Mouse (Mus musculus) frontal cortex, postnatal 10 days (tissue): ENCODE data around the gene Lrrc28.

ENCODE experiments used
- DNase-seq, 2 experiments: peaks; one replicate each; pipeline ENCODE4 v3.0.0; 2022; ENCODE audit warnings: low spot score in 2 of 2, mixed read lengths in 1 of 2

Gene Lrrc28

GRCm38 (mm10) chr7:67644833-67645680 is at the start of gene Lrrc28:
Gene Lrrc28, minus strand, starts transcription at chr7:67645268.
- DNase-seq, result peak; percentile 96 to 99

GRCm38 (mm10) chr7:67692791-67693538 is 47.9 kb upstream of the Lrrc28 start:
- DNase-seq, result no peak

GRCm38 (mm10) chr7:67692141-67692540 is 47.1 kb upstream of the Lrrc28 start:
- no peak for DNase-seq

- DNase-seq, result no peak
These were observed 46.0 kb upstream of the Lrrc28 start for GRCm38 (mm10) chr7:67691036-67691435.

- no peak for DNase-seq
These were observed 44.7 kb upstream of the Lrrc28 start for GRCm38 (mm10) chr7:67689793-67690192.

- DNase-seq, result no peak
These were observed 43.2 kb upstream of the Lrrc28 start for GRCm38 (mm10) chr7:67688281-67688680.

GRCm38 (mm10) chr7:67686545-67686944 is 41.5 kb upstream of the Lrrc28 start:
- no peak for DNase-seq

GRCm38 (mm10) chr7:67683006-67683405 is 37.9 kb upstream of the Lrrc28 start:
- no peak for DNase-seq

GRCm38 (mm10) chr7:67681078-67681477 is 36.0 kb upstream of the Lrrc28 start:
- no peak for DNase-seq

- no peak for DNase-seq
These were observed 33.9 kb upstream of the Lrrc28 start for GRCm38 (mm10) chr7:67678878-67679499.

GRCm38 (mm10) chr7:67673656-67674055 is 28.6 kb upstream of the Lrrc28 start:
- DNase-seq, result no peak

GRCm38 (mm10) chr7:67672650-67673049 is 27.6 kb upstream of the Lrrc28 start:
- peak; percentile 68 to 88 for DNase-seq

GRCm38 (mm10) chr7:67670965-67671364 is 25.9 kb upstream of the Lrrc28 start:
- no peak for DNase-seq

- DNase-seq, result no peak
These were observed 19.1 kb upstream of the Lrrc28 start for GRCm38 (mm10) chr7:67663981-67664694.

- no peak for DNase-seq
These were observed 17.4 kb upstream of the Lrrc28 start for GRCm38 (mm10) chr7:67662424-67662823.

GRCm38 (mm10) chr7:67658110-67658509 is 13.0 kb upstream of the Lrrc28 start:
- no peak for DNase-seq

- DNase-seq, result no peak
These were observed 10.1 kb upstream of the Lrrc28 start for GRCm38 (mm10) chr7:67655186-67655585.

- no peak for DNase-seq
These were observed 9.6 kb upstream of the Lrrc28 start for GRCm38 (mm10) chr7:67654668-67655067.

GRCm38 (mm10) chr7:67652211-67652610 is 7.1 kb upstream of the Lrrc28 start:
- DNase-seq, result no peak

- no peak for DNase-seq
These were observed 3.3 kb upstream of the Lrrc28 start for GRCm38 (mm10) chr7:67648376-67648775.

- peak in 1 of 2 experiments; percentile 4 for DNase-seq
These were observed 2.2 kb upstream of the Lrrc28 start, which contains the start of gene Ttc23 for GRCm38 (mm10) chr7:67647277-67647676. Gene Ttc23, plus strand, starts transcription at chr7:67647410.

GRCm38 (mm10) chr7:67646131-67646530 is 1.1 kb upstream of the Lrrc28 start:
- no peak for DNase-seq
